Mouse (Mus musculus): ENCODE data around the gene Itgb2.

DNA sequence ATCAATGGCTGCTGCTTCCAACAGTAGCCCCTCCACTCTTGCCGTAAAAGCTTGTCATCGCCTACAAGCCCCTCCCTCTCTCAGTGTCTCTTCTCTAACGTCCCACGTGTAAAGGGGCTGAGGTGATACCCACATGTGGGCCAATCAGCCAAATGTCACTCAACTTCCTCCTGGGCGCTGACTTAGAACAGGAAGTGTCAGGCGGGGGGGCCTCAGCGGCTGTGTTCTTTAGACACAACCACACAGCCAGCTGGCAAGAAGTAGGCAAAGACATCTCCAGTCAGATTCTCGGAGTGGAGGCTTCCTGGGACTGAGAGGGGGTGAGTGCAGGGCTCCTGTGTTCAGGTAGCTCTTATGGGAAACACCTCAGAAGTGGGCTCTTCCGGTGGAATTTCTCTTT, at the start of gene Itgb2:
- TF ChIP-seq POLR2A (IDR thresholded peaks at IDR 0.05; ENCODE audit: low read depth, low read length) (no peak), CTCF (conservative IDR thresholded peaks at IDR 0.05; ENCODE audit: insufficient read depth, insufficient read length, low read depth, low read length) (no peak)
